Mouse (Mus musculus): ENCODE data around the gene Carmil1. TPM values are rescaled to one million over a fixed set of nuclear protein-coding genes. Genes with fewer than 3 reads are reported as not detected.
A peak's percentile ranks its signal among the peaks of the same experiment; 100 is the strongest.

Gene Carmil1
- polyA plus RNA-seq, 1 experiment from 2014 or later, result 44.8 TPM

DNA sequence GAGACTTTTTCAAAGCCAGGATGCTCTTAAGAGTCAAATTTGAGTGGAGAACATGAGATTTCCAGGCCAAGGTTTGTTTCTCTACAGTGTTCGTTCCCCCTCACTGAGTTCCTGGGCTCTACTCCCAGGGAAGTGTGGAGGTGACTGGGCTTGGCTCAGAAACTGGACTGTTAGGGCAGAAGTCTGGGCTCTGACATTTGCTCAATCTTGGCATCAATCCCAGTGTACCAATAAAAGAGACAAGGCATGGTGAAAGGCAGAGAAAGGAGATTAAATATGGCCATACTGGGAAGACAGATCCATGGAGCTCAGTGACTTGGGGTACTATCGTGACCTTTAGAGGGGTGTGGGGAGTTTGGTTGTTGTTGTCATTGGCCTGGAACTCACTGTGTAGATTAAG is 6.8 kb upstream of the Carmil1 start:
- Histone ChIP-seq H3K36me3 (no peaks in the 10 kb centered on the region), H3K27ac (no peak overlapping the region), H3K9ac (no peak overlapping the region), H3K4me3 (no peak overlapping the region), H3K4me2 (replicated peaks) (no peak overlapping the region), H3K4me1 (no peaks in the 10 kb centered on the region), H3K27me3 (no peaks in the 10 kb centered on the region), H3K9me3 (no peaks in the 10 kb centered on the region)
- 96% methylated on average over 2 of the region's 2 CpGs for WGBS
- no peak for ATAC-seq (ENCODE audit: low FRiP score, low read depth)

- no peak for ATAC-seq (ENCODE audit: low FRiP score, low read depth)
- Histone ChIP-seq H3K9me3 (no peaks in the 10 kb centered on the region), H3K27ac (peak overlapping the region; percentile 96; the same call in 1 of the 2 replicates), H3K4me1 (peaks cover 30% of the 10 kb centered on the region), H3K4me2 (replicated peaks) (peak overlapping the region; percentile 88), H3K9ac (peak overlapping the region; percentile 81), H3K4me3 (peak overlapping the region; percentile 76), H3K36me3 (peaks cover 7% of the 10 kb centered on the region; the same call in 1 of the 2 replicates), H3K27me3 (no peaks in the 10 kb centered on the region)
- under 1% methylated on average over 21 of the region's 21 CpGs for WGBS
Measured at GRCm38 (mm10) chr13:24279762-24280438, 695 bp downstream of the Carmil1 start.

DNA sequence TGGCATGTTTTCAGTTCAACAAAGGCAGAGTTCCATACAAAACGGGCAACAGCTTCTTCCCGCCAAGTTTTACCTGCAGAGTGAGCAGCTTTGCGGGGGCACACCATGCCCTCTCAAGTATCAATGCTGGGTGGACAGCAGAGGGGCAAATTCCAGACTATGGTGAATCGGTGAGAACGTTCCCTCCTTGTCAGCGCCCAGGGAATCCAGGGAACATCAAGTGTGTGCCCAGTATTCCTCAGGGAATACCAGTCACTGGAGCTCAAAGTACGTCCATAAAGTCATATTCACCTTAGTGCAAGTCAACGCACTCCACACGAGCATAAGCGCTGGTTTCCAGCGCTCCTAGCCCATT is 1.2 kb downstream of the Carmil1 start:
- peak overlapping the region; percentile 88 for H3K4me2 ChIP-seq (replicated peaks)
- peaks cover 30% of the 10 kb centered on the region for H3K4me1 ChIP-seq
- peak overlapping the region; percentile 81; the same call in 1 of the 2 replicates for H3K9ac ChIP-seq

GRCm38 (mm10) chr13:24272740-24273377 is 7.7 kb downstream of the Carmil1 start:
- no peak for ATAC-seq (ENCODE audit: low FRiP score, low read depth)
- no peak overlapping the region for H3K27ac ChIP-seq

More for the DNA sequence above, 1.2 kb downstream of the Carmil1 start:
- Histone ChIP-seq H3K27ac (no peak overlapping the region), H3K4me3 (peak overlapping the region; percentile 76), H3K9me3 (no peaks in the 10 kb centered on the region), H3K36me3 (peaks cover 8% of the 10 kb centered on the region; the same call in 1 of the 2 replicates), H3K27me3 (no peaks in the 10 kb centered on the region)
- ATAC-seq (ENCODE audit: low FRiP score, low read depth), result no peak
- 49% methylated on average over 11 of the region's 11 CpGs for WGBS

DNA sequence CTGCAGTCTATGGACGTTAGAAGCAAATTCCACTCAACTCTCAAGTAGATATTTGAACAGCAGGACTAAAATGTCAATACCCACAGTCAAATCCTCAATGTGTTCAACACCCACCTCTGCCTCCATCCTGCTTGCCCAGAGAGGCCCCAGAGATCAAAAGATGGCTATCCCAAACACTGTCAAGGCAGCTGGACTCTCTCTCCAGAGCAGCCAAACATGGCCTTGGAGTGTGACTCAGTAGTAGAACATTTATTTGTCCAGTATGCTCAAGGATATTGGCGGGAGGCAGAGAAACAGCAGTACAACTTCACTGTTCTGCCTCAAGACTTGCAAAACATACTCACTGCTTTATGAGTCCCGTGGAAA is 11.5 kb downstream of the Carmil1 start:
- ATAC-seq (ENCODE audit: low FRiP score, low read depth), result no peak
- no peak overlapping the region for H3K4me3 ChIP-seq
- 0 out of 2 replicates have a peak, but pooled peaks cover 4% of the 10 kb centered on the region for H3K36me3 ChIP-seq
- H3K27me3 ChIP-seq, result no peaks in the 10 kb centered on the region
- H3K4me1 ChIP-seq, result peaks cover 13% of the 10 kb centered on the region; the same call in 1 of the 2 replicates
- no peaks in the 10 kb centered on the region for H3K9me3 ChIP-seq
- WGBS, result 76% methylated on average over 3 of the region's 3 CpGs
- peak overlapping the region; percentile 76; the same call in 1 of the 2 replicates for H3K27ac ChIP-seq
- no peak overlapping the region for H3K4me2 ChIP-seq (replicated peaks)
- H3K9ac ChIP-seq, result no peak overlapping the region

More at GRCm38 (mm10) chr13:24272740-24273377, 7.7 kb downstream of the Carmil1 start:
- 64% methylated on average over 4 of the region's 4 CpGs for WGBS
- Histone ChIP-seq H3K36me3 (peaks cover 15% of the 10 kb centered on the region; the same call in 1 of the 2 replicates), H3K9me3 (no peaks in the 10 kb centered on the region), H3K4me3 (no peak overlapping the region), H3K4me1 (peaks cover 15% of the 10 kb centered on the region), H3K27me3 (no peaks in the 10 kb centered on the region), H3K4me2 (replicated peaks) (no peak overlapping the region), H3K9ac (no peak overlapping the region)

GRCm38 (mm10) chr13:24268355-24269099 is 12.1 kb downstream of the Carmil1 start:
- no peak overlapping the region for H3K4me3 ChIP-seq
- peak overlapping the region; percentile 76 for H3K27ac ChIP-seq
- no peaks in the 10 kb centered on the region for H3K27me3 ChIP-seq
- H3K9ac ChIP-seq, result no peak overlapping the region
- ATAC-seq (ENCODE audit: low FRiP score, low read depth), result no peak
- WGBS, result 67% methylated on average over 14 of the region's 14 CpGs
- peaks cover 13% of the 10 kb centered on the region; the same call in 1 of the 2 replicates for H3K4me1 ChIP-seq
- H3K9me3 ChIP-seq, result no peaks in the 10 kb centered on the region
- 0 out of 2 replicates have a peak overlapping the region, but pooled peaks have one; percentile 12 for H3K4me2 ChIP-seq (replicated peaks)
- no peaks in the 10 kb centered on the region for H3K36me3 ChIP-seq

DNA sequence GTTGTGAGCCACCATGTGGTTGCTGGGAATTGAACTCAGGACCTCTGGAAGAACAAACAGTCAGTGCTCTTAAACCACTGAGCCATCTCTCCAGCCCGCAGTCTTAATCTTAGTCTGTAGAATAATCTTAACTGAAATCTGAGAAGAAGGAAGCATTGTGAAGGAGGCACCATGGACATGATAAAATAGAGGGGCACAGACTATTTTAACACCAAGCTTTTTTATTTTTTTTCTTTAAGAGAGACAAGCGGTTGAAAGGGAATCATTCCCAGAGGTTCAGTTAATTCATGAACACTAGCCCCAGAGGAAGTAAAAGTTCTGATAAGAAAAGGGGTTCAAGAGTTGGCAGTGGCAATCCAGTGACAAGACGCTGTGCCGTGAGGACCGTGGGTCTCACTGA is 15.8 kb downstream of the Carmil1 start:
- H3K4me2 ChIP-seq (replicated peaks), result no peak overlapping the region
- no peak overlapping the region for H3K9ac ChIP-seq
- WGBS, result 91% methylated on average over 5 of the region's 5 CpGs
- no peaks in the 10 kb centered on the region for H3K36me3 ChIP-seq
- ATAC-seq (ENCODE audit: low FRiP score, low read depth), result no peak
- H3K9me3 ChIP-seq, result no peaks in the 10 kb centered on the region
- no peak overlapping the region for H3K4me3 ChIP-seq
- H3K27me3 ChIP-seq, result no peaks in the 10 kb centered on the region
- H3K27ac ChIP-seq, result no peak overlapping the region
- peaks cover 13% of the 10 kb centered on the region; the same call in 1 of the 2 replicates for H3K4me1 ChIP-seq

- 90% methylated on average over 4 of the region's 4 CpGs for WGBS
- Histone ChIP-seq H3K9me3 (no peaks in the 10 kb centered on the region), H3K36me3 (no peaks in the 10 kb centered on the region), H3K4me2 (replicated peaks) (no peak overlapping the region), H3K27me3 (no peaks in the 10 kb centered on the region), H3K27ac (no peak overlapping the region), H3K4me3 (no peak overlapping the region), H3K4me1 (peaks cover 4% of the 10 kb centered on the region; the same call in 1 of the 2 replicates), H3K9ac (no peak overlapping the region)
- ATAC-seq (ENCODE audit: low FRiP score, low read depth), result no peak
Measured at GRCm38 (mm10) chr13:24263560-24263959, 17.0 kb downstream of the Carmil1 start.

- Histone ChIP-seq H3K4me2 (replicated peaks) (no peak overlapping the region), H3K4me3 (no peak overlapping the region), H3K4me1 (0 out of 2 replicates have a peak, but pooled peaks cover 3% of the 10 kb centered on the region), H3K27ac (no peak overlapping the region), H3K36me3 (no peaks in the 10 kb centered on the region), H3K27me3 (no peaks in the 10 kb centered on the region), H3K9ac (no peak overlapping the region), H3K9me3 (no peaks in the 10 kb centered on the region)
- ATAC-seq (ENCODE audit: low FRiP score, low read depth), result no peak
- WGBS, result 65% methylated on average over 10 of the region's 10 CpGs
Measured at GRCm38 (mm10) chr13:24260751-24261591, 19.6 kb downstream of the Carmil1 start.

- 83% methylated on average over 6 of the region's 6 CpGs for WGBS
Measured at GRCm38 (mm10) chr13:24257809-24258208, 22.8 kb downstream of the Carmil1 start.

DNA sequence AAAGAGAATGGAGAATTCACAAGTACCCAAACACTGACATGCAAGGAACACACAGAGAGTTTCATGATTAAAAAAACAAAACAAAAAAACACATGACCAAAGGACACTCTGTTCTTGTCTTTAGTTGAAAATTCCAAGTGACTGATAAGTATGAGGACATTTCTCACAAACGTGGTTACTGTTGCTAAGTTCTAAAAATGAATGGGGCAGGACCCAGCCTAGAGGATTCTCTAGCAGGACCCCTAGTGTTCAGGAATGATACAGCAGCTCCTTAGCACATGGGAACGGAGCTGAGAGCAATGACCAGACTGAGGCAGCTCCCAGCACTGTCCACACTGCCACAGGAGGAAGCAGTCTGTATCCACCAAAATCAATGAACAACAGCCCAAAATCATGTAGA is 26.6 kb downstream of the Carmil1 start:
- no peak for ATAC-seq (ENCODE audit: low FRiP score, low read depth)
- Histone ChIP-seq H3K4me2 (replicated peaks) (no peak overlapping the region), H3K27me3 (no peaks in the 10 kb centered on the region), H3K9ac (no peak overlapping the region), H3K27ac (no peak overlapping the region), H3K9me3 (no peaks in the 10 kb centered on the region), H3K4me3 (no peak overlapping the region), H3K4me1 (0 out of 2 replicates have a peak, but pooled peaks cover 3% of the 10 kb centered on the region), H3K36me3 (no peaks in the 10 kb centered on the region)
- WGBS, result 37% methylated on average over 2 of the region's 2 CpGs

More at GRCm38 (mm10) chr13:24257809-24258208, 22.8 kb downstream of the Carmil1 start:
- ATAC-seq (ENCODE audit: low FRiP score, low read depth), result no peak
- Histone ChIP-seq H3K4me2 (replicated peaks) (no peak overlapping the region), H3K9me3 (no peaks in the 10 kb centered on the region), H3K27ac (no peak overlapping the region), H3K4me3 (no peak overlapping the region), H3K27me3 (no peaks in the 10 kb centered on the region), H3K4me1 (0 out of 2 replicates have a peak, but pooled peaks cover 3% of the 10 kb centered on the region), H3K36me3 (no peaks in the 10 kb centered on the region), H3K9ac (no peak overlapping the region)

Measured in limb, embryonic 13.5 days (tissue).